20 mouse cellular contexts compared by ENCODE assay signal in genomic region chr10:95818506-95818905, GRCm38 (mm10). TPM values are rescaled to one million over a fixed set of nuclear protein-coding genes. Genes with fewer than 3 reads are reported as not detected.
DNase-seq lines count a peak whose midpoint lies in the region; ATAC-seq lines count a peak whose summit lies in the region.
"Had no signal": no experiment of that assay in that cellular context is flagged by ENCODE, and none has a peak within 500 bp of the region (broad histone marks: within the 10 kb centered on the region; RNA-seq: fewer than 3 reads in every experiment).

No protein-coding gene starts in this region.

- no peaks in the 10 kb centered on the region for H3K9me3 ChIP-seq in heart, embryonic 11.5 days (replicated peaks; ENCODE audit: control insufficient read depth, low read length)
- H3K9me3 ChIP-seq in liver, embryonic 15.5 days (replicated peaks), result no peaks in the 10 kb centered on the region
- no peaks in the 10 kb centered on the region for H3K9me3 ChIP-seq in liver, embryonic 11.5 days (ENCODE audit: control insufficient read depth, low read length)
- H3K9me3 ChIP-seq in midbrain, embryonic 11.5 days (ENCODE audit: control insufficient read depth, low read length), result no peaks in the 10 kb centered on the region
- no peaks in the 10 kb centered on the region for H3K9me3 ChIP-seq in midbrain, embryonic 16.5 days (replicated peaks; ENCODE audit: control insufficient read depth, low read length, poor library complexity, severe bottlenecking)
- H3K9me3 ChIP-seq: embryonic facial prominence, embryonic 10.5 days; embryonic facial prominence, embryonic 12.5 days; forebrain, embryonic 13.5 days; forebrain, embryonic 15.5 days had no signal

- WGBS in heart, embryonic 11.5 days (ENCODE audit: insufficient replicate concordance), result 83% methylated on average over 2 of the region's 2 CpGs
- 57% methylated on average over 2 of the region's 2 CpGs for WGBS in liver, embryonic 15.5 days (ENCODE audit: insufficient replicate concordance)
- 85% methylated on average over 2 of the region's 2 CpGs for WGBS in liver, embryonic 11.5 days
- 98% methylated on average over 2 of the region's 2 CpGs for WGBS in midbrain, embryonic 11.5 days
- 96% methylated on average over 2 of the region's 2 CpGs for WGBS in midbrain, embryonic 16.5 days

- H3K27ac ChIP-seq in heart, embryonic 11.5 days (ENCODE audit: low read depth, low read length), result no peak overlapping the region
- 0 out of 2 replicates have a peak overlapping the region, but pooled peaks have one; percentile 59 for H3K27ac ChIP-seq in liver, embryonic 15.5 days (replicated peaks)
- no peak overlapping the region for H3K27ac ChIP-seq in liver, embryonic 11.5 days (ENCODE audit: low read depth, low read length)
- no peak overlapping the region for H3K27ac ChIP-seq in midbrain, embryonic 11.5 days (ENCODE audit: low read depth, low read length)
- H3K27ac ChIP-seq in midbrain, embryonic 16.5 days (ENCODE audit: low read length), result no peak overlapping the region
- H3K27ac ChIP-seq: embryonic facial prominence, embryonic 10.5 days; embryonic facial prominence, embryonic 12.5 days; forebrain, embryonic 13.5 days; forebrain, embryonic 15.5 days had no signal

- DNase-seq in heart, adult 11 months, result peak; percentile 18
- DNase-seq in liver, embryonic 11.5 days (ENCODE audit: low spot score), result no peak
- DNase-seq in midbrain, embryonic 11.5 days (ENCODE audit: low spot score, missing footprints), result peak; percentile 54
- no peak for DNase-seq in ovary, postnatal 14 days (ENCODE audit: low spot score)
- DNase-seq: adrenal gland, postnatal 25 days; cerebellum, adult 11-12 months; cerebellum, adult 2 months; cerebellum, adult 9-10 months; cerebellum, postnatal 25 days had no signal

- H3K9ac ChIP-seq in heart, embryonic 11.5 days (ENCODE audit: low read depth, low read length), result no peak overlapping the region
- no peak overlapping the region for H3K9ac ChIP-seq in liver, embryonic 15.5 days
- no peak overlapping the region for H3K9ac ChIP-seq in liver, embryonic 11.5 days (ENCODE audit: low read depth, low read length)
- H3K9ac ChIP-seq in midbrain, embryonic 11.5 days (ENCODE audit: low read length), result no peak overlapping the region
- H3K9ac ChIP-seq in midbrain, embryonic 16.5 days (ENCODE audit: low read depth, low read length), result no peak overlapping the region
- H3K9ac ChIP-seq: embryonic facial prominence, embryonic 12.5 days; forebrain, embryonic 13.5 days; forebrain, embryonic 15.5 days had no signal

- ATAC-seq in heart, embryonic 11.5 days (replicated peaks; ENCODE audit: insufficient number of reproducible peaks, low FRiP score, low TSS enrichment), result no peak
- ATAC-seq in liver, embryonic 15.5 days (ENCODE audit: insufficient read depth), result no peak
- no peak for ATAC-seq in liver, embryonic 11.5 days (replicated peaks; ENCODE audit: low FRiP score)
- ATAC-seq in midbrain, embryonic 11.5 days (ENCODE audit: low FRiP score), result no peak
- ATAC-seq in midbrain, embryonic 16.5 days, result no peak

- no peak overlapping the region for H3K4me3 ChIP-seq in heart, embryonic 11.5 days (ENCODE audit: low read depth, low read length)
- H3K4me3 ChIP-seq in liver, embryonic 15.5 days (replicated peaks), result no peak overlapping the region
- H3K4me3 ChIP-seq in liver, embryonic 11.5 days (ENCODE audit: low read depth, low read length), result no peak overlapping the region
- H3K4me3 ChIP-seq in midbrain, embryonic 11.5 days (ENCODE audit: low read depth, low read length), result no peak overlapping the region
- H3K4me3 ChIP-seq in midbrain, embryonic 16.5 days (ENCODE audit: low read depth, low read length), result no peak overlapping the region
- H3K4me3 ChIP-seq: embryonic facial prominence, embryonic 10.5 days; embryonic facial prominence, embryonic 12.5 days; forebrain, embryonic 13.5 days; forebrain, embryonic 15.5 days had no signal

- no peak overlapping the region for H3K4me2 ChIP-seq in heart, embryonic 11.5 days
- H3K4me2 ChIP-seq in liver, embryonic 15.5 days, result no peak overlapping the region
- H3K4me2 ChIP-seq in liver, embryonic 11.5 days, result no peak overlapping the region
- H3K4me2 ChIP-seq in midbrain, embryonic 11.5 days, result no peak overlapping the region
- no peak overlapping the region for H3K4me2 ChIP-seq in midbrain, embryonic 16.5 days (ENCODE audit: low read length)
- H3K4me2 ChIP-seq: embryonic facial prominence, embryonic 12.5 days; forebrain, embryonic 13.5 days; forebrain, embryonic 15.5 days had no signal

- no peaks in the 10 kb centered on the region for H3K27me3 ChIP-seq in heart, embryonic 11.5 days (ENCODE audit: control insufficient read depth, insufficient read depth, low read length)
- H3K27me3 ChIP-seq in liver, embryonic 15.5 days, result no peaks in the 10 kb centered on the region
- H3K27me3 ChIP-seq in liver, embryonic 11.5 days (replicated peaks; ENCODE audit: control insufficient read depth, insufficient read depth, low read length), result no peaks in the 10 kb centered on the region
- no peaks in the 10 kb centered on the region for H3K27me3 ChIP-seq in midbrain, embryonic 11.5 days (ENCODE audit: control insufficient read depth, insufficient read depth, low read length)
- no peaks in the 10 kb centered on the region for H3K27me3 ChIP-seq in midbrain, embryonic 16.5 days (ENCODE audit: control insufficient read depth, insufficient read depth, low read depth, low read length)
- H3K27me3 ChIP-seq: embryonic facial prominence, embryonic 12.5 days; forebrain, embryonic 13.5 days; forebrain, embryonic 15.5 days had no signal

- no peaks in the 10 kb centered on the region for H3K36me3 ChIP-seq in heart, embryonic 11.5 days (ENCODE audit: control insufficient read depth, insufficient read depth, low read length)
- no peaks in the 10 kb centered on the region for H3K36me3 ChIP-seq in liver, embryonic 15.5 days (replicated peaks)
- no peaks in the 10 kb centered on the region for H3K36me3 ChIP-seq in liver, embryonic 11.5 days (ENCODE audit: control insufficient read depth, insufficient read depth, low read length)
- H3K36me3 ChIP-seq in midbrain, embryonic 11.5 days (ENCODE audit: control insufficient read depth, insufficient read depth, low read length), result no peaks in the 10 kb centered on the region
- no peaks in the 10 kb centered on the region for H3K36me3 ChIP-seq in midbrain, embryonic 16.5 days (ENCODE audit: control insufficient read depth, insufficient read depth, low read length)
- H3K36me3 ChIP-seq: embryonic facial prominence, embryonic 10.5 days; embryonic facial prominence, embryonic 12.5 days; forebrain, embryonic 15.5 days had no signal

- H3K4me1 ChIP-seq in heart, embryonic 11.5 days (ENCODE audit: control insufficient read depth, insufficient read depth, low read length), result no peaks in the 10 kb centered on the region
- H3K4me1 ChIP-seq in liver, embryonic 15.5 days (replicated peaks), result peaks cover 9% of the 10 kb centered on the region; the same call in 1 of the 2 replicates
- H3K4me1 ChIP-seq in liver, embryonic 11.5 days (replicated peaks; ENCODE audit: control insufficient read depth, insufficient read depth, low read length), result no peaks in the 10 kb centered on the region
- peaks cover 4% of the 10 kb centered on the region; the same call in 1 of the 2 replicates for H3K4me1 ChIP-seq in midbrain, embryonic 11.5 days (ENCODE audit: control insufficient read depth, insufficient read depth, low read length)
- H3K4me1 ChIP-seq in midbrain, embryonic 16.5 days (ENCODE audit: control insufficient read depth, insufficient read depth, low read length), result peaks cover 3% of the 10 kb centered on the region; the same call in 1 of the 2 replicates
- H3K4me1 ChIP-seq: embryonic facial prominence, embryonic 12.5 days had no signal

RNA-seq across cellular contexts. Expression of gene Gm33543, which starts 24.2 kb away (rescaled TPM):
- polyA plus RNA-seq in heart, embryonic 11.5 days (2014; fragmentation: Nextera tagmentation; extraction: Ambion mirVana), result not detected in 2 replicates
- polyA plus RNA-seq in liver, embryonic 15.5 days (2015; fragmentation: Nextera tagmentation; extraction: Ambion mirVana), result 0.12 and 0.13 TPM in 2 replicates
- polyA plus RNA-seq in liver, embryonic 11.5 days (2014; fragmentation: Nextera tagmentation; extraction: Ambion mirVana), result not detected in 2 replicates
- polyA plus RNA-seq in midbrain, embryonic 11.5 days (2014; fragmentation: Nextera tagmentation; extraction: Ambion mirVana), result not detected in 2 replicates
- polyA plus RNA-seq in midbrain, embryonic 16.5 days (2015; fragmentation: Nextera tagmentation; extraction: Ambion mirVana), result 0.13 TPM in 1 of 2 replicates, not detected in the other
- polyA plus RNA-seq: adrenal gland, adult 2 months; C2C12; cerebellum, adult 2 months; embryonic facial prominence, embryonic 10.5 days; embryonic facial prominence, embryonic 12.5 days; embryonic facial prominence, embryonic 14.5 days; forebrain, embryonic 11.5 days; forebrain, embryonic 13.5 days; forebrain, embryonic 15.5 days had no signal

Comparison
In these comparisons a context has a peak if more than half of its experiments do, and no peak if none do; other contexts are left out.
1. DNase-seq: peak in heart, adult 11 months (single experiment) and midbrain, embryonic 11.5 days (single experiment); none in liver, embryonic 11.5 days (single experiment) and ovary, postnatal 14 days (single experiment).